Mouse (Mus musculus): ENCODE measurements around the gene Dock8.

The Dock8 gene

GRCm38 (mm10) chr19:25133959-25134358, 134.6 kb downstream of the Dock8 start:
- DNase-seq, result no peak

- no peak for DNase-seq
These were observed 136.8 kb downstream of the Dock8 start for GRCm38 (mm10) chr19:25136171-25136570.

GRCm38 (mm10) chr19:25137907-25138820, 138.8 kb downstream of the Dock8 start:
- DNase-seq, result no peak

- peak; percentile 37 for DNase-seq
These were observed 145.0 kb downstream of the Dock8 start for GRCm38 (mm10) chr19:25144110-25145028.

- DNase-seq, result no peak
These were observed 145.8 kb downstream of the Dock8 start for GRCm38 (mm10) chr19:25145116-25145515.

- DNase-seq, result no peak
These were observed 146.8 kb downstream of the Dock8 start for GRCm38 (mm10) chr19:25146122-25146521.

- DNase-seq, result no peak
These were observed 150.5 kb downstream of the Dock8 start for GRCm38 (mm10) chr19:25149788-25150187.

- no peak for DNase-seq
These were observed 155.3 kb downstream of the Dock8 start for GRCm38 (mm10) chr19:25154506-25155178.

GRCm38 (mm10) chr19:25155250-25155649, 155.9 kb downstream of the Dock8 start:
- no peak for DNase-seq

- no peak for DNase-seq
These were observed 156.4 kb downstream of the Dock8 start for GRCm38 (mm10) chr19:25155709-25156108.

- no peak for DNase-seq
These were observed 162.9 kb downstream of the Dock8 start for GRCm38 (mm10) chr19:25162270-25162669.

- no peak for DNase-seq
These were observed 164.1 kb downstream of the Dock8 start for GRCm38 (mm10) chr19:25163426-25163825.

- no peak for DNase-seq
These were observed 167.1 kb downstream of the Dock8 start for GRCm38 (mm10) chr19:25166412-25166811.

- no peak for DNase-seq
These were observed 172.1 kb downstream of the Dock8 start for GRCm38 (mm10) chr19:25171395-25171794.

- DNase-seq, result no peak
These were observed 177.4 kb downstream of the Dock8 start for GRCm38 (mm10) chr19:25176746-25177145.

- no peak for DNase-seq
These were observed 180.7 kb downstream of the Dock8 start for GRCm38 (mm10) chr19:25180024-25180423.

- no peak for DNase-seq
These were observed 181.2 kb downstream of the Dock8 start for GRCm38 (mm10) chr19:25180547-25180946.

GRCm38 (mm10) chr19:25184076-25184475, 184.7 kb downstream of the Dock8 start:
- no peak for DNase-seq

- DNase-seq, result no peak
These were observed 187.0 kb downstream of the Dock8 start for GRCm38 (mm10) chr19:25186316-25186715.

GRCm38 (mm10) chr19:25187681-25188080, 188.3 kb downstream of the Dock8 start:
- peak; percentile 17 for DNase-seq

- DNase-seq, result no peak
These were observed 194.4 kb downstream of the Dock8 start for GRCm38 (mm10) chr19:25193751-25194150.

GRCm38 (mm10) chr19:25200081-25200860, 200.9 kb downstream of the Dock8 start:
- DNase-seq, result no peak

Data from right cerebral cortex, adult 18-20 months (tissue).